Mouse (Mus musculus) MEL-GATA-1-ER (cell line): Measurements from ENCODE around the gene Hipk2.
A peak's percentile ranks its signal among the peaks of the same experiment; 100 is the strongest.

Experiments
- DNase-seq: peaks from one replicate; pipeline ENCODE4 v3.0.0-alpha.2; 2012; ENCODE audit warnings: low read depth; ENCODE audit errors: extremely low read depth

The Hipk2 gene

GRCm38 (mm10) chr6:38833721-38834120, 42.2 kb downstream of the Hipk2 start:
- no peak for DNase-seq

- no peak for DNase-seq
These were observed 46.5 kb downstream of the Hipk2 start for GRCm38 (mm10) chr6:38829452-38829851.

- no peak for DNase-seq
These were observed 47.8 kb downstream of the Hipk2 start for GRCm38 (mm10) chr6:38828211-38828610.

GRCm38 (mm10) chr6:38827435-38827834, 48.5 kb downstream of the Hipk2 start:
- no peak for DNase-seq

GRCm38 (mm10) chr6:38826857-38827256, 49.1 kb downstream of the Hipk2 start:
- DNase-seq, result no peak

- no peak for DNase-seq
These were observed 50.1 kb downstream of the Hipk2 start for GRCm38 (mm10) chr6:38825886-38826285.

GRCm38 (mm10) chr6:38823827-38824226, 52.1 kb downstream of the Hipk2 start:
- no peak for DNase-seq

GRCm38 (mm10) chr6:38823164-38823563, 52.8 kb downstream of the Hipk2 start:
- DNase-seq, result no peak

GRCm38 (mm10) chr6:38821686-38822085, 54.3 kb downstream of the Hipk2 start:
- peak; percentile 50 for DNase-seq

- DNase-seq, result no peak
These were observed 55.1 kb downstream of the Hipk2 start for GRCm38 (mm10) chr6:38820862-38821261.

GRCm38 (mm10) chr6:38816216-38816615, 59.7 kb downstream of the Hipk2 start:
- DNase-seq, result no peak

GRCm38 (mm10) chr6:38815582-38815981, 60.4 kb downstream of the Hipk2 start:
- no peak for DNase-seq

GRCm38 (mm10) chr6:38814690-38815089, 61.3 kb downstream of the Hipk2 start:
- DNase-seq, result no peak

- no peak for DNase-seq
These were observed 64.4 kb downstream of the Hipk2 start for GRCm38 (mm10) chr6:38811459-38812145.

- no peak for DNase-seq
These were observed 65.9 kb downstream of the Hipk2 start for GRCm38 (mm10) chr6:38810121-38810475.

- no peak for DNase-seq
These were observed 66.4 kb downstream of the Hipk2 start for GRCm38 (mm10) chr6:38809396-38810120.

- DNase-seq, result no peak
These were observed 67.6 kb downstream of the Hipk2 start for GRCm38 (mm10) chr6:38808317-38808716.

GRCm38 (mm10) chr6:38806963-38807445, 69.0 kb downstream of the Hipk2 start:
- DNase-seq, result no peak

- no peak for DNase-seq
These were observed 70.4 kb downstream of the Hipk2 start for GRCm38 (mm10) chr6:38805612-38806011.

- no peak for DNase-seq
These were observed 74.7 kb downstream of the Hipk2 start for GRCm38 (mm10) chr6:38801252-38801651.

- no peak for DNase-seq
These were observed 78.4 kb downstream of the Hipk2 start for GRCm38 (mm10) chr6:38797548-38797947.

- no peak for DNase-seq
These were observed 79.0 kb downstream of the Hipk2 start for GRCm38 (mm10) chr6:38796993-38797392.

- no peak for DNase-seq
These were observed 79.6 kb downstream of the Hipk2 start for GRCm38 (mm10) chr6:38796388-38796787.
